Mouse (Mus musculus) liver, embryonic 14.5 days (tissue): ENCODE measurements at regions not wholly inside any gene's neighbourhood (a gene's known extent, or its start where the extent isn't known, plus 50 kb on each side); places are given as distances from the start of the nearest gene placed in this dataset.

Experiments used
- ATAC-seq: fragments of 200-750 bp; cut with Nextera tagmentation; 2 replicates; pipeline ENCODE4 v1.8.0; 2017; ENCODE audit warnings: moderate number of reproducible peaks, mild to moderate bottlenecking, moderate library complexity; ENCODE audit not compliant: insufficient read depth
- DNase-seq, 3 experiments: peaks; one replicate each; pipeline ENCODE4 v3.0.0-alpha.2; 2012 to 2013; ENCODE audit warnings: low read depth in 3 of 3, low spot score in 3 of 3
- H3K27ac ChIP-seq: fragments of 300-500 bp; sonication (generic); 2 replicates; pipeline ENCODE4 v1.5.1; 2014; ENCODE audit warnings: moderate library complexity, mild to moderate bottlenecking, control low read depth, inconsistent platforms
- H3K27me3 ChIP-seq: fragments of 300-500 bp; sonication (generic); 2 replicates; pipeline ENCODE4 v1.6.1; 2014; ENCODE audit warnings: mild to moderate bottlenecking, low read length, moderate library complexity; ENCODE audit not compliant: control insufficient read depth, insufficient read depth
- H3K36me3 ChIP-seq: fragments of 300-500 bp; sonication (generic); replicated peaks from 2 replicates; pipeline ENCODE4 v1.6.1; 2014; ENCODE audit warnings: low read depth; ENCODE audit not compliant: control insufficient read depth, insufficient read depth
- H3K4me1 ChIP-seq, 2 experiments: fragments of 200-500 bp in 1 of 2; fragments of 300-500 bp in 1 of 2; sonication (generic) in 1 of 2; replicated peaks; 2 replicates each; pipeline ENCODE4 v1.6.1; 2012 to 2014; ENCODE audit warnings: antibody characterized with exemption in 1 of 2, inconsistent platforms in 1 of 2, low read length in 1 of 2; ENCODE audit not compliant: control insufficient read depth in 2 of 2, insufficient read depth in 2 of 2
- H3K4me2 ChIP-seq: fragments of 300-500 bp; sonication (generic); 2 replicates; pipeline ENCODE4 v1.6.1; 2014; ENCODE audit warnings: low read depth, mild to moderate bottlenecking, control low read depth, moderate library complexity
- H3K4me3 ChIP-seq, 2 experiments: fragments of 200-500 bp in 1 of 2; fragments of 300-500 bp in 1 of 2; sonication (generic) in 1 of 2; 2 replicates each; pipeline ENCODE4 v1.5.1; 2012 to 2014; ENCODE audit warnings: low read depth in 2 of 2, low read length in 2 of 2, mild to moderate bottlenecking in 2 of 2, control low read depth in 1 of 2, inconsistent platforms in 1 of 2, moderate library complexity in 1 of 2; ENCODE audit not compliant: insufficient read depth in 1 of 2
- H3K9ac ChIP-seq: fragments of 300-500 bp; sonication (generic); replicated peaks from 2 replicates; pipeline ENCODE4 v1.6.1; 2014; ENCODE audit warnings: mild to moderate bottlenecking, control low read depth, moderate library complexity
- H3K9me3 ChIP-seq: fragments of 300-500 bp; sonication (generic); 2 replicates; pipeline ENCODE4 v1.6.1; 2016; ENCODE audit warnings: low read length, mixed read lengths; ENCODE audit not compliant: control insufficient read depth
- CTCF ChIP-seq: IDR thresholded peaks from 2 replicates; pipeline ENCODE4 v1.5.1; 2016; ENCODE audit warnings: antibody characterized with exemption, low read depth, control low read depth
- EP300 ChIP-seq: IDR thresholded peaks from 2 replicates; pipeline ENCODE4 v1.6.1; 2016; ENCODE audit warnings: antibody characterized with exemption, low read depth
- WGBS: fragments of 180-500 bp; shearing (Covaris S2); extraction: QIAGEN DNeasy Blood & Tissue Kit; methylation state at CpG from one replicate; pipeline ENCODE4 v1.1.7; 2014; ENCODE audit not compliant: insufficient replicate concordance; 5-methylcytosine and 5-hydroxymethylcytosine counted together

DNA sequence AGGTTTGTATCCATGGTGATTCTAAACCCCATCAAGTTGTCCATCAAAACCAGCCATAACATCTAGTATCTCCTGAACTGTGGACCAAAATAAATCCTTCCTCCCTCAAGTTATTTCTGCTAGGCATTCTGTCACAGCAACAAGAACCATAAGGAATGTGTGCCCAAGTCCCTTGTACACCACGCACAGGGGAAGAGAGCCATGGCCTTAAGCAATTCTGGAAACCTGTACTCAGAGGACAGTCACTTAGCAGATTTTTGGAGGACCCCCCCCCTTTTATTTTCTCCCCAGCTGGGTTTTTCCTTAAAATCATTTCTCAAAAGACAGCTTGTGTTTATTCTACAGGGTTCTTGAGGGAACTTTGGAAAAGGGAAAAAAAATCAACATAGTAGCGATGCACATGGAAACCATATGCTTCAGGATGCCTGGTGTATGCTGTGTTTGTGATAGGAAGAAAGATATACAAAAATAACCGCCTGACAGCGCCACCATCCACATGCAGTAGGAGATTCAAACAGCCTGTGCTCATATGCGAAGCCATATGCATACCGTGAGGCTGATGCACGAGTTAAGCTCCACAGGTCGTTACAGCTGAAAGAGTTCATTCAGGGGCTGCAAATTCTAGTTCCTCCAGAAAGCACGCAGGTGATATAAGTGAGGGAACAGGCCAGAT is 214.5 kb upstream of the Il12b start:
- no peak for ATAC-seq
- Histone ChIP-seq H3K27ac (no peak overlapping the region), H3K9me3 (no peaks in the 10 kb centered on the region), H3K4me2 (no peak overlapping the region), H3K4me3 (no peak overlapping the region), H3K9ac (no peak overlapping the region), H3K4me1 (no peaks in the 10 kb centered on the region), H3K36me3 (no peaks in the 10 kb centered on the region), H3K27me3 (no peaks in the 10 kb centered on the region)
- no peak for DNase-seq
- no peak for TF ChIP-seq CTCF
- TF ChIP-seq EP300 = no peak
- WGBS = 69% methylated on average over 9 of the region's 9 CpGs

DNA sequence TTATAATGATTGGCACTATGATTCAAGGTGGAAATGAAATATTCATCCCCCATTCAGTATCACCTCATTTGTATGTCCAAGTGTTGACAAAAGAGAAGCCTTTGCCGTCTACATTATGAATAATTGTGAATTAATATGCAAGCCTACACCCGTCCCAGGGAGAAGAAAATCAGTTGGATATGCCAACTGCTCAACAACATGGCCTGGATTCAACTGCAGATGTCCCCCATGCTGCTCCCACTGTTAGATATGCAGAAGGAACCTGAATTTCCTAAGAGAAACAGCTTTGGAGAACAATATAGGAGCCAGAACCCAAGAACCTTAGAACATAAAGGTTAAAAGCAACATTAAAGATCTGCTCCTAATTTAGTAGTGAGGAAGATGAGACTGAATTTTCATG is 211.7 kb upstream of the Il12b start:
- H3K9ac ChIP-seq = no peak overlapping the region
- no peak overlapping the region for H3K27ac ChIP-seq
- WGBS = 43% methylated on average over 2 of the region's 2 CpGs
- H3K27me3 ChIP-seq = no peaks in the 10 kb centered on the region
- no peaks in the 10 kb centered on the region for H3K36me3 ChIP-seq
- no peaks in the 10 kb centered on the region for H3K4me1 ChIP-seq
- no peak overlapping the region for H3K4me2 ChIP-seq
- no peaks in the 10 kb centered on the region for H3K9me3 ChIP-seq
- no peak overlapping the region for H3K4me3 ChIP-seq
- ATAC-seq (no peak), DNase-seq (no peak)
- no peak for TF ChIP-seq EP300

DNA sequence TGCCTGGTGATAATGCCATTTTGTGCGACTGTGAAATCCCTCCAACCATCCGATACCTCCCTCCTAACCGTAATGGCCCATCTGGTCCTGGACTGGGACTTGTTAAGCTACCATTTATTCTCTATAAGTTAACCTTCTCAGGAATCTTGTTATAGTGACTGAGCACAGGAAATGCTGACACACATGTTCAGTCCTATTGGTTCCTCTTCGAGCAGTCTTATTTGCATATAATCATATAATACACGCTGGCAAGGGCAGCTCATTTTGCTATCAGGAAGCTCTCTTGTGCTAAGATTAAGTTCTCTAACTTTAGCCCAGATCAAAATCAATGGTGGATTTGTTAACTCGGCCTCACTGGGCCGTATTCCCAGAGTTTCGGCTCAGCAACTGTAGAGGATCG is 206.1 kb upstream of the Il12b start:
- no peaks in the 10 kb centered on the region for H3K9me3 ChIP-seq
- no peak overlapping the region for H3K27ac ChIP-seq
- WGBS = 69% methylated on average over 9 of the region's 9 CpGs
- no peak overlapping the region for H3K9ac ChIP-seq
- no peak for DNase-seq
- no peaks in the 10 kb centered on the region for H3K36me3 ChIP-seq
- ATAC-seq = no peak
- H3K4me1 ChIP-seq = no peaks in the 10 kb centered on the region
- H3K4me2 ChIP-seq = no peak overlapping the region
- H3K4me3 ChIP-seq = no peak overlapping the region
- H3K27me3 ChIP-seq = no peaks in the 10 kb centered on the region
- TF ChIP-seq EP300 (no peak), CTCF (no peak)

DNA sequence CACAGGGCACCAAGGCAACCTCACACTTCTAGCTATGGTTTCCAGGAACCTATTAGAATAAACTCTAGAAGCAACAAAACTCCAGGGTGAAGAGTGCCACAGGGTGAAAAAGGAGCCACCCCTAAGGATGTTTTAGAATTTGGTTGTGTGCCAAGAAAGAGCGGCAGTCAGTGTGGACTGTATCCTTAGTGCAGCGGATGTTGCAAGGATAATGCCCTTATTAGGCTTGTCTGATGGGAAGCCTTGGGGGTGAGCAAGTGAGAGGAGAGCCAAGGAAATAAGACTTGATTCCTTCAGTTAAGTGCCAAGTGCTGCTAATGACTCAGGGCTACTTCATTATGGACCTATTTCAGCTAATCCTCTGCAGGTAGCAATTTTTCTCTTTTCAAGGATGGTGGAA is 197.1 kb upstream of the Il12b start:
- WGBS = 64% methylated on average over 2 of the region's 2 CpGs
- ATAC-seq (no peak), DNase-seq (no peak)
- no peak overlapping the region for H3K4me3 ChIP-seq
- H3K4me1 ChIP-seq = no peaks in the 10 kb centered on the region; a peak in 1 of 4 replicates
- no peaks in the 10 kb centered on the region for H3K27me3 ChIP-seq
- no peak for TF ChIP-seq EP300
- no peak overlapping the region for H3K9ac ChIP-seq
- H3K36me3 ChIP-seq = no peaks in the 10 kb centered on the region
- no peak overlapping the region for H3K27ac ChIP-seq
- H3K4me2 ChIP-seq = no peak overlapping the region
- no peaks in the 10 kb centered on the region for H3K9me3 ChIP-seq

DNA sequence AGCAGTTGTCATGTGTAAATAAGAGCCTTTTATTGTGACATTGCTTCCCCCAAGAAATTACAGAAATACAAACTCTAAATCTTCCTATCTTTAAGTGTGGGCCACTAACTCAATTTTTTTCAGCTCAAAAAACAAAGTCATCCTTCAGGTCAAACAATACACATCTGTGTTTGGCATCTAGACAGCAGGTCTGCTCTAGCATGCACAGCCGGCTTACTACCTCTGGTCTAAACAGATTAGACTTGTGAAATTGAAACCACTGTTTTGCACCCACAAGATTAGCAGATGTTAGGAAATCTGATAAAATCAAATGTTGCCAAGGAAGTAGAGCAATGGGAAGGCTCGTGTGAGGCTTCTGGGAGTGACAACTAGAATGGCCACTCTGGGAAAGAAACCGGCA is 195.5 kb upstream of the Il12b start:
- 18% methylated on average over 3 of the region's 3 CpGs for WGBS
- DNase-seq (no peak), ATAC-seq (no peak)
- H3K36me3 ChIP-seq = no peaks in the 10 kb centered on the region
- H3K4me1 ChIP-seq = no peaks in the 10 kb centered on the region; a peak in 1 of 4 replicates
- H3K27me3 ChIP-seq = no peaks in the 10 kb centered on the region
- no peak for TF ChIP-seq CTCF
- TF ChIP-seq EP300 = no peak
- no peak overlapping the region for H3K27ac ChIP-seq
- H3K9ac ChIP-seq = no peak overlapping the region
- no peak overlapping the region for H3K4me3 ChIP-seq
- H3K9me3 ChIP-seq = no peaks in the 10 kb centered on the region
- H3K4me2 ChIP-seq = no peak overlapping the region
